Mouse (Mus musculus): ENCODE results near the gene Muc16.

- TF ChIP-seq CTCF (IDR thresholded peaks at IDR 0.05; ENCODE audit: borderline replicate concordance, extremely low read depth, insufficient read depth, insufficient read length), result no peak
- TF ChIP-seq POLR2A (IDR thresholded peaks at IDR 0.05; ENCODE audit: borderline replicate concordance, extremely low read depth, insufficient read depth, insufficient read length, poor library complexity, severe bottlenecking), result no peak
These were observed 217.8 kb downstream of the Muc16 start for GRCm38 (mm10) chr9:18456520-18456919.
